Mouse (Mus musculus): ENCODE results near the gene 2610028H24Rik.

- TF ChIP-seq CTCF (IDR thresholded peaks at IDR 0.05; ENCODE audit: low read depth), result no peak
- no peak for TF ChIP-seq EP300 (IDR thresholded peaks at IDR 0.05; ENCODE audit: low read depth)
Measured at GRCm38 (mm10) chr10:76462721-76463120, 13.8 kb downstream of the 2610028H24Rik start.
